Mouse (Mus musculus): ENCODE results near the gene Smurf2. TPM values are rescaled to one million over a fixed set of nuclear protein-coding genes. Genes with fewer than 3 reads are reported as not detected.
A peak's percentile ranks its signal among the peaks of the same experiment; 100 is the strongest.

Smurf2 gene
- polyA plus RNA-seq, 1 experiment from 2014 or later = 20.0 TPM

- Histone ChIP-seq H3K4me1 (ENCODE audit: insufficient read depth, low read depth, low read length) (no peaks in the 10 kb centered on the region), H3K4me3 (ENCODE audit: low read depth, low read length) (peak overlapping the region; percentile 81), H3K27ac (ENCODE audit: low read length) (peak overlapping the region; percentile 97), H3K4me2 (replicated peaks; ENCODE audit: low read depth, low read length) (peak overlapping the region; percentile 68), H3K9ac (replicated peaks; ENCODE audit: low read depth) (peak overlapping the region; percentile 99), H3K36me3 (ENCODE audit: insufficient read depth, low read length) (peaks cover 21% of the 10 kb centered on the region), H3K9me3 (ENCODE audit: low read length) (no peaks in the 10 kb centered on the region), H3K27me3 (replicated peaks; ENCODE audit: insufficient read depth, low read length) (no peaks in the 10 kb centered on the region)
- TF ChIP-seq CTCF (IDR thresholded peaks at IDR 0.05) (no peak), EP300 (IDR thresholded peaks at IDR 0.05) (no peak)
- WGBS = under 1% methylated on average over 6 of the region's 6 CpGs
- ATAC-seq (no peak), DNase-seq (ENCODE audit: low spot score) (peak; percentile 61)
Measured at GRCm38 (mm10) chr11:106789649-106790048, 130.9 kb downstream of the Smurf2 start.

DNA sequence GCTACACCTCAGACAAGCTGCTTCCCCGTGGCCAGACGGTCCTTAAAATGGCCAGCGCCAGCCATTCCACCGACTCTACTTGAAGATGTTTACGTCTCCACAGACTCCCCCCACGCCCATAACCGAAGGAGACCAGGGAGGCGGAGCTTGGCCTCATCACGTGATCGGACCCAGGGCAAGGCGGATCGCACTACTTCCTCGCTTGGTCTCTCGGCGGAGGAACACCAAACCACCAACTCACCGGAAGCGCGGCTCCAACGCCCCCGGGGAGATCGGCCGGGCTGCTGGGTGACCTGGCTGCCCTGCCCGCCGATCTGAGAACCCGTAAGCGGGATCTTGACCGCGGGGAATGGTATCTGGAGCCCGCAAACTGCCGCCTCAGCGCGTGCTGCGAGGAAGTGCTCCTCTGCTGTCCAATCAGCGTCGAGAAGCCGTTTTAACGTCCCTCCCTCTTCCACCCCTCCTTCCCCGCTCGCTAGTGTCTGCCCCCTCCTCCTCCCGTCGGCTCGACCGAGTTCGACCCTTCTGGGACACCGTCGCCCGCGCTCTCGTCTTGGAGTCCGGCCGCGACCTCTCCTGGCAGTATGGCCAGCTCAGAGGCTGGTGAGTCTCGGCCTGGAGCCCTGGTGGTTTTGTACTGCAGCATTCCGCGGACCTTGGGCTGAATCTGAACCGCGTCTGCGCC is 131.6 kb downstream of the Smurf2 start, which contains the start of the genes Ddx5 and Cep95:
TSS of gene Ddx5 (minus strand) at position 411 of the 685 bp plus-strand sequence.
TSS of gene Cep95 (plus strand) at position 478 of the 685 bp plus-strand sequence.
- Histone ChIP-seq H3K4me1 (ENCODE audit: insufficient read depth, low read depth, low read length) (no peaks in the 10 kb centered on the region), H3K9ac (replicated peaks; ENCODE audit: low read depth) (peak within 1 kb of the TSS; percentile 99), H3K27ac (ENCODE audit: low read length) (peak within 1 kb of the TSS; percentile 97), H3K4me2 (replicated peaks; ENCODE audit: low read depth, low read length) (peak within 1 kb of the TSS; percentile 68), H3K9me3 (ENCODE audit: low read length) (no peaks in the 10 kb centered on the region), H3K4me3 (ENCODE audit: low read depth, low read length) (peak within 1 kb of the TSS; percentile 81), H3K27me3 (replicated peaks; ENCODE audit: insufficient read depth, low read length) (no peaks in the 10 kb centered on the region), H3K36me3 (ENCODE audit: insufficient read depth, low read length) (peaks cover 17% of the 10 kb centered on the region; the same call in 1 of the 2 replicates)
- WGBS = under 1% methylated on average over 58 of the region's 58 CpGs
- ATAC-seq (peak; percentile 90), DNase-seq (ENCODE audit: low spot score) (peak; percentile 99)
- TF ChIP-seq CTCF (IDR thresholded peaks at IDR 0.05) (peak; percentile 66), EP300 (IDR thresholded peaks at IDR 0.05) (no peak; the same call in 1 of the 2 replicates)

DNA sequence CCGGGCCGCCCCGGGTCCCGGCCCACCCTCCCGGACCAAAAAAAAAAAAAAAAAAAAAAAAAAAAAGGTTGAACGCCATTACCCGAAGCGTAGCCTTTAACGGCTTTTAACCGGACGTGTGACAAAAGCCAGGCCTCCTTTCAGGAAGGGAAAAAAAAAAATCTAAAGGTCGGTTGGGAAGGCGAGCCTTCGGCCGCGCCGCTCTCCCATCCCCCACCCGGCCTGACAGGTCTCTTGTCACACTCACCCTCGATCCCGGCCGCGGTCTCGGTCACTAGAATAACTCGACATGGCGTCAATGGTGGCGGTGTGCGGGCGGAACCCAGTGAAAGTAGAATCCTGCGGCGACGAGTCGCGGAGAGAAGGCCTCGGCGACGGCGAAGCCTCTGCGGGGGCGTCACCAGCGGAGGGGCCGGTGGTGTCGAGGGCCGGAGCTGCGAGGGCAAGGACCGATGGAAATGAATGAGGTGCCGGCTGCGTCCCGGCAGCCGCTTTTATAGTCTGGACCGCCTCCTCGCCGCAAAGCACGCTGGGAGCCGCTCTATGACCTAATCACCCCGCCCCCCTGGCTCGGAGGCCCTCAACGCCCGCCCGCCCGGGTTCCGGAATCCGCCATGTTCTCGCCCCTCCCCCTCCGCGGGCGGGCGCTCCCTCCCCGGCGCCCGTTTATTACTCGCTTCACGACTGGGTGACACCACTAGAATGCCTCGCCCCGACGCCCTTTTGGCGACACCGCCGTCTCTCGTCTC is 132.3 kb downstream of the Smurf2 start:
- Histone ChIP-seq H3K9ac (replicated peaks; ENCODE audit: low read depth) (peak overlapping the region; percentile 99), H3K36me3 (ENCODE audit: insufficient read depth, low read length) (peaks cover 24% of the 10 kb centered on the region; the same call in 1 of the 2 replicates), H3K9me3 (ENCODE audit: low read length) (no peaks in the 10 kb centered on the region), H3K4me2 (replicated peaks; ENCODE audit: low read depth, low read length) (peak overlapping the region; percentile 68), H3K27ac (ENCODE audit: low read length) (peak overlapping the region; percentile 97), H3K27me3 (replicated peaks; ENCODE audit: insufficient read depth, low read length) (no peaks in the 10 kb centered on the region), H3K4me3 (ENCODE audit: low read depth, low read length) (peak overlapping the region; percentile 81), H3K4me1 (ENCODE audit: insufficient read depth, low read depth, low read length) (no peaks in the 10 kb centered on the region)
- TF ChIP-seq EP300 (IDR thresholded peaks at IDR 0.05) = peak; percentile 78; the same call in 1 of the 2 replicates
- TF ChIP-seq CTCF (IDR thresholded peaks at IDR 0.05) = no peak
- peak; percentile 76 for ATAC-seq
- under 1% methylated on average over 65 of the region's 79 CpGs for WGBS
- peak; percentile 98 for DNase-seq (ENCODE audit: low spot score)

- Histone ChIP-seq H3K4me1 (ENCODE audit: insufficient read depth, low read depth, low read length) (no peaks in the 10 kb centered on the region), H3K4me2 (replicated peaks; ENCODE audit: low read depth, low read length) (peak overlapping the region; percentile 60), H3K27me3 (replicated peaks; ENCODE audit: insufficient read depth, low read length) (no peaks in the 10 kb centered on the region), H3K9me3 (ENCODE audit: low read length) (no peaks in the 10 kb centered on the region), H3K9ac (replicated peaks; ENCODE audit: low read depth) (peak overlapping the region; percentile 99), H3K36me3 (ENCODE audit: insufficient read depth, low read length) (peaks cover 31% of the 10 kb centered on the region; the same call in 1 of the 2 replicates), H3K27ac (ENCODE audit: low read length) (peak overlapping the region; percentile 97), H3K4me3 (ENCODE audit: low read depth, low read length) (peak overlapping the region; percentile 81)
- TF ChIP-seq CTCF (IDR thresholded peaks at IDR 0.05) = peak; percentile 19; the same call in 1 of the 2 replicates
- TF ChIP-seq EP300 (IDR thresholded peaks at IDR 0.05) = no peak
- ATAC-seq = peak; percentile 46
- under 1% methylated on average over 36 of the region's 65 CpGs for WGBS
- DNase-seq (ENCODE audit: low spot score) = peak; percentile 96
Measured at GRCm38 (mm10) chr11:106787131-106788025, 133.1 kb downstream of the Smurf2 start.

GRCm38 (mm10) chr11:106785043-106785442 is 135.5 kb downstream of the Smurf2 start:
- Histone ChIP-seq H3K9ac (replicated peaks; ENCODE audit: low read depth) (no peak overlapping the region), H3K27me3 (replicated peaks; ENCODE audit: insufficient read depth, low read length) (no peaks in the 10 kb centered on the region), H3K4me2 (replicated peaks; ENCODE audit: low read depth, low read length) (no peak overlapping the region), H3K27ac (ENCODE audit: low read length) (no peak overlapping the region), H3K4me3 (ENCODE audit: low read depth, low read length) (peak overlapping the region; percentile 81; the same call in 1 of the 2 replicates), H3K36me3 (ENCODE audit: insufficient read depth, low read length) (peaks cover 42% of the 10 kb centered on the region; the same call in 1 of the 2 replicates), H3K9me3 (ENCODE audit: low read length) (no peaks in the 10 kb centered on the region), H3K4me1 (ENCODE audit: insufficient read depth, low read depth, low read length) (peaks cover 2% of the 10 kb centered on the region; the same call in 1 of the 2 replicates)
- WGBS = 55% methylated on average over 1 of the region's 1 CpGs
- no peak for TF ChIP-seq EP300 (IDR thresholded peaks at IDR 0.05)
- TF ChIP-seq CTCF (IDR thresholded peaks at IDR 0.05) = no peak
- DNase-seq (ENCODE audit: low spot score) (no peak), ATAC-seq (no peak)

Data from lung, postnatal 0 days (tissue).